Mouse (Mus musculus) hindbrain, embryonic 12.5 days (tissue): ENCODE results near the gene Amigo3. TPM values are rescaled to one million over a fixed set of nuclear protein-coding genes. Genes with fewer than 3 reads are reported as not detected.

Experiments used
- ATAC-seq: fragments of 200-750 bp; cut with Nextera tagmentation; 2 replicates; pipeline ENCODE4 v1.8.0; 2017; ENCODE audit warnings: moderate TSS enrichment; ENCODE audit not compliant: low FRiP score
- H3K27ac ChIP-seq: fragments of 300-500 bp; sonication (generic); 2 replicates; pipeline ENCODE4 v1.5.1; 2016; ENCODE audit warnings: mild to moderate bottlenecking
- H3K27me3 ChIP-seq: fragments of 300-500 bp; sonication (generic); 2 replicates; pipeline ENCODE4 v1.6.1; 2016; ENCODE audit warnings: mild to moderate bottlenecking
- H3K36me3 ChIP-seq: fragments of 300-500 bp; sonication (generic); 2 replicates; pipeline ENCODE4 v1.6.1; 2016; ENCODE audit warnings: mild to moderate bottlenecking
- H3K4me1 ChIP-seq: fragments of 300-500 bp; sonication (generic); 2 replicates; pipeline ENCODE4 v1.6.1; 2016
- H3K4me2 ChIP-seq: fragments of 300-500 bp; sonication (generic); replicated peaks from 2 replicates; pipeline ENCODE4 v1.6.1; 2016; ENCODE audit warnings: mild to moderate bottlenecking
- H3K4me3 ChIP-seq: fragments of 300-500 bp; sonication (generic); 2 replicates; pipeline ENCODE4 v1.5.1; 2016; ENCODE audit warnings: mild to moderate bottlenecking
- H3K9ac ChIP-seq: fragments of 300-500 bp; sonication (generic); 2 replicates; pipeline ENCODE4 v1.6.1; 2016; ENCODE audit warnings: mild to moderate bottlenecking, moderate library complexity
- H3K9me3 ChIP-seq: fragments of 300-500 bp; sonication (generic); replicated peaks from 2 replicates; pipeline ENCODE4 v1.6.1; 2016; ENCODE audit warnings: mild to moderate bottlenecking
- WGBS: fragments of 180-500 bp; shearing (Covaris S2); methylation state at CpG from one replicate; pipeline ENCODE4 v1.1.7; 2016; 5-methylcytosine and 5-hydroxymethylcytosine counted together
- polyA plus RNA-seq: library from polyadenylated mRNA; unstranded; fragments of >200 nt; fragmentation: Nextera tagmentation; extraction: Ambion mirVana; gene quantifications from 2 replicates; pipeline ENCODE4 v1.2.1, GENCODE M21; 2016

Gene Amigo3
- polyA plus RNA-seq, 1 experiment from 2014 or later, result 3.9 TPM

DNA sequence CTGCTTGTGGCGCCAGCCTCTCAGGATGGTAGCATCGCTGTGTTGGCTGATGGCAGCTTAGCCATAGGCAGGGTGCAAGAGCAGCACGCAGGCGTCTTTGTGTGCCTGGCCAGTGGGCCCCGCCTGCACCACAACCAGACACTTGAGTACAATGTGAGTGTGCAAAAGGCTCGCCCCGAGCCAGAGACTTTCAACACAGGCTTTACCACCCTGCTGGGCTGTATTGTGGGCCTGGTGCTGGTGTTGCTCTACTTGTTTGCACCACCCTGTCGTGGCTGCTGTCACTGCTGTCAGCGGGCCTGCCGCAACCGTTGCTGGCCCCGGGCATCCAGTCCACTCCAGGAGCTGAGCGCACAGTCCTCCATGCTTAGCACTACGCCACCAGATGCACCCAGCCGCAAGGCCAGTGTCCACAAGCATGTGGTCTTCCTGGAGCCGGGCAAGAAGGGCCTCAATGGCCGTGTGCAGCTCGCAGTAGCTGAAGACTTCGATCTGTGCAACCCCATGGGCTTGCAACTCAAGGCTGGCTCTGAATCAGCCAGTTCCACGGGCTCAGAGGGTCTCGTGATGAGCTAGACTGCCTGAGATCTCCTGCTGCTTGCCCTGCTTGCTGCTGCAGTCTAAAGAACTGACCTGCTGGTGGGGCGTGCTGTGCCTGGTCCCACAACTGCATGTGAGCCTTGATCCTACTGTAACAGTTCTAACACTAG, 1.5 kb downstream of the Amigo3 start:
- WGBS, result 92% methylated on average over 22 of the region's 22 CpGs
- Histone ChIP-seq H3K4me1 (peaks cover 16% of the 10 kb centered on the region), H3K4me2 (no peak overlapping the region), H3K9ac (no peak overlapping the region), H3K36me3 (peaks cover 82% of the 10 kb centered on the region), H3K27ac (no peak overlapping the region), H3K9me3 (no peaks in the 10 kb centered on the region), H3K27me3 (no peaks in the 10 kb centered on the region), H3K4me3 (no peak overlapping the region)
- no peak for ATAC-seq

DNA sequence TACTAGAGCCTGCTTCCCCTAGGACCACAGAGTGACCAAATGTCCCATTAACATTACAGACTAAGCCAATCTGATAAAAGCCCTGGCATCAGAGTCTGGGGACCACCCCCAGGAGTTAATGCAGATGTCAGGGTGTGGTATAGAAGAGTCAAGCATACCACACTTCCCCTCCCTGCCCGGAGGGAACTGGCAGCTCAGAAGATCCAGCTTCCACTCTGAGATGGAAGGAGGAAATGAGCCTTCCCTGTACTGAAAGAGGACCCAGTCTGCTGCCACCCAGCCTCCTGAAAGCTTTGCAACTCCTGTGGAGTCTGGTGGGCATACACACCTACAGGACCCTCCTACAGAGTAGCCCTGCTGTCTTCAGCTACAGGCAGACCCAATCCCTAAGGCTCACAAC, 2.1 kb downstream of the Amigo3 start:
- Histone ChIP-seq H3K9me3 (no peaks in the 10 kb centered on the region), H3K36me3 (peaks cover 87% of the 10 kb centered on the region), H3K4me1 (peaks cover 10% of the 10 kb centered on the region), H3K27me3 (no peaks in the 10 kb centered on the region), H3K27ac (no peak overlapping the region), H3K4me3 (no peak overlapping the region), H3K4me2 (no peak overlapping the region), H3K9ac (no peak overlapping the region)
- ATAC-seq, result no peak
- WGBS, result 81% methylated on average over 1 of the region's 1 CpGs

GRCm38 (mm10) chr9:108055661-108056237, 2.8 kb downstream of the Amigo3 start:
- no peak overlapping the region for H3K9ac ChIP-seq
- peaks cover 84% of the 10 kb centered on the region for H3K36me3 ChIP-seq
- no peak overlapping the region for H3K4me2 ChIP-seq
- H3K9me3 ChIP-seq, result no peaks in the 10 kb centered on the region
- no peak overlapping the region for H3K27ac ChIP-seq
- H3K4me1 ChIP-seq, result peaks cover 6% of the 10 kb centered on the region; the same call in 1 of the 2 replicates
- H3K4me3 ChIP-seq, result no peak overlapping the region
- no peak for ATAC-seq
- no peaks in the 10 kb centered on the region for H3K27me3 ChIP-seq
- WGBS, result 88% methylated on average over 6 of the region's 6 CpGs

DNA sequence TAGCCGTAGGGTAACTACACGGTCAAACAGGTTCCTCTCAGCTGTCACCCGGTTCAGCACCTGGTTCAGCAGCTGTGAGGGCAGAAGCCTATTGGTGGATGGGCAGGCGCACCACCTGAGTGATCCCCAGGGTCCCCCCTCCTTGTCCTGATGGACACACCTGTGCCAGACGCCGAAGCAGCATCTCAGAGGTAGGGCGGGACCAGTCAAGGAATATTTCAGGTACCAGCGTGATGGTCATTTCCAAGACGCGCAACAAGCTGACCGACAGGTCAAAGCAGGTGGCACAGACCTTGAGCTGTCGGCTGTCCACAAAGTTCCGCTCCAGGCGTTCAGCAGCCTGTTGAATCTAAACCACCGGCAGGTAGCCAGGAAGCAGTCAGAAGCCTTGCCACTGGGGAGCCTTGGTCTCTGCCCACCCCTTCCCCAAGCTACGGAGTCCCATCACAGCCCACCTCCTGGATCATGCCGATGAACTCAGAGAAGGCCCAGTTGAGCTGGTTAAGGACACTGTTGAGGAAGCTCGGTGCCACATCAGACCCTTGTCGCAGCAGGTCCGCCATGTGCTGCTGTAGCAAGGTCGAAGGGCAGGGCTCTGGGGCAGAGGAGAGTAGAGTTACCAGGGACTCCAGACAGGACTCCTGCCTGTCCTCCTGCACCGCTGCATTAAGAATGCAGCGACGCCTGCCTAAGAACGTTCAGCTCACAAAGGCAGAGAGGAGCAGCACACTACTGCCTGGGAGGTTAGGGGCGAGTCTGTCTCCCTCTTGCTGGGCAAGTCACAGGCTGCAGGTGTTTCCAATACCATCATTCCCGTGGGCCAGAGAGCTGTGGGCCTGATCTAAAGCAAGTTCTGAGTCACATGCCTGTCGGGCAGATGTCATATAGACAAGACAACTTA, 3.7 kb downstream of the Amigo3 start:
- Histone ChIP-seq H3K36me3 (peaks cover 77% of the 10 kb centered on the region), H3K4me1 (peaks cover 6% of the 10 kb centered on the region; the same call in 1 of the 2 replicates)
- WGBS, result 75% methylated on average over 28 of the region's 28 CpGs

GRCm38 (mm10) chr9:108057262-108057562, 4.3 kb downstream of the Amigo3 start:
- Histone ChIP-seq H3K4me2 (no peak overlapping the region), H3K36me3 (peaks cover 77% of the 10 kb centered on the region), H3K27ac (no peak overlapping the region), H3K4me3 (no peak overlapping the region), H3K9me3 (no peaks in the 10 kb centered on the region), H3K27me3 (no peaks in the 10 kb centered on the region), H3K9ac (no peak overlapping the region), H3K4me1 (peaks cover 6% of the 10 kb centered on the region; the same call in 1 of the 2 replicates)
- 87% methylated on average over 5 of the region's 5 CpGs for WGBS
- no peak for ATAC-seq

More for the DNA sequence above, 3.7 kb downstream of the Amigo3 start:
- Histone ChIP-seq H3K27me3 (no peaks in the 10 kb centered on the region), H3K27ac (no peak overlapping the region), H3K4me3 (no peak overlapping the region), H3K9ac (no peak overlapping the region), H3K4me2 (no peak overlapping the region), H3K9me3 (no peaks in the 10 kb centered on the region)
- no peak for ATAC-seq

DNA sequence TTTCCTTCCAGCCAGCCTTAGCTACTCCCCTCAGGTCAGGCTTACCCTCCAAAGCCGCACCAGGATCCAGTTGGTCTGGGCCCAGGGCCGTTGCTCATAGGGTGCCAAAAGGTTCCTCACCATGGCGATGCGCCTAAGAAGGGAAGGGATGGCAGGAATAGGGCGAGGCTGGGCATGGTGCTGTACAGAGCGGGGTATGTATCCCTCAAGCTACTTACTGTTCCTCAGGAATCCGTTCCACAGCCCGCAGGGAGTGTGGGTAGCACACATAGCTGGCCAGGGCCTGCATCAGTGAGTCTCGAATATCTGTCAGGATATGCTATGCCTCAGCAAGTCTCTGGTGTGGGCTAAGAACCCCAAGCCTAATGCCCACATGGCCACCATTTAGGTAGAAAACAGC, 5.3 kb downstream of the Amigo3 start:
- H3K27ac ChIP-seq, result no peak overlapping the region
- WGBS, result 96% methylated on average over 9 of the region's 9 CpGs
- no peaks in the 10 kb centered on the region for H3K27me3 ChIP-seq
- H3K9ac ChIP-seq, result no peak overlapping the region; the same call in 1 of the 2 replicates
- no peak for ATAC-seq
- no peak overlapping the region for H3K4me3 ChIP-seq
- no peak overlapping the region for H3K4me2 ChIP-seq
- H3K36me3 ChIP-seq, result peaks cover 86% of the 10 kb centered on the region
- peaks cover 2% of the 10 kb centered on the region; the same call in 1 of the 2 replicates for H3K4me1 ChIP-seq
- H3K9me3 ChIP-seq, result no peaks in the 10 kb centered on the region

- H3K27ac ChIP-seq, result 0 out of 2 replicates have a peak overlapping the region, but pooled peaks have one; percentile 12
- no peaks in the 10 kb centered on the region for H3K4me1 ChIP-seq
- no peak overlapping the region for H3K4me3 ChIP-seq
- H3K36me3 ChIP-seq, result peaks cover 70% of the 10 kb centered on the region
- no peak overlapping the region for H3K9ac ChIP-seq
- WGBS, result 86% methylated on average over 3 of the region's 3 CpGs
- no peaks in the 10 kb centered on the region for H3K9me3 ChIP-seq
- 0 out of 2 replicates have a peak, but pooled peaks have one; percentile 23 for ATAC-seq
- H3K27me3 ChIP-seq, result no peaks in the 10 kb centered on the region
- H3K4me2 ChIP-seq, result no peak overlapping the region
Observed at GRCm38 (mm10) chr9:108062142-108062541, 9.2 kb downstream of the Amigo3 start.

- WGBS, result 87% methylated on average over 12 of the region's 12 CpGs
- Histone ChIP-seq H3K4me1 (no peaks in the 10 kb centered on the region), H3K27me3 (no peaks in the 10 kb centered on the region), H3K9ac (no peak overlapping the region), H3K27ac (no peak overlapping the region), H3K9me3 (no peaks in the 10 kb centered on the region), H3K4me2 (no peak overlapping the region), H3K36me3 (peaks cover 58% of the 10 kb centered on the region), H3K4me3 (no peak overlapping the region)
- ATAC-seq, result no peak
Observed at GRCm38 (mm10) chr9:108063361-108063760, 10.4 kb downstream of the Amigo3 start.

DNA sequence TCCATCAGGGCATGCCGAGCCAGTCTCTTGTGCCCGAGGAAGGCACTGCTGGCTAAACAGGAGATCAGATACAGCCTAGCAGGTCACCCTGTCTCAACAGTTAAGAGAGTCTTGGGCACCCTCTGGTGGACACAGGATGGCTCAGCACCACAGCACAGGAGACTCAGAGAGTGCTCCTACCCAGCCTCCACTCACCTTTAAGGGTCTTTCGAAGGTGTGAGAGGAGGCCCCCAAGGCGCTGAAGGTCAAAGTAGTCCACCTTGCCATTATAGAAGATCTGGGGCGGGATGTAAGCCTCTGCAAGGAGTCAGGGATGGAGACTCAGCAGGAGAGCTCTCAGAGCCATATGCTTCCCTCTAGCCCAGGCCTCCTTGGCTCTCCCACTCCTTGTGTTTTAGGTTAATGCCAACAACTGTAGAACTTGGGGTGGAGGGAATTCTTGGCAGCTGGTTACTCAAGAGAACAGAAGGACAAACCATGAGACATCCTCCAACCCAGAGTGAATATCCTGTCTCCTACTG, 12.6 kb downstream of the Amigo3 start:
- no peak for ATAC-seq
- no peaks in the 10 kb centered on the region for H3K9me3 ChIP-seq

DNA sequence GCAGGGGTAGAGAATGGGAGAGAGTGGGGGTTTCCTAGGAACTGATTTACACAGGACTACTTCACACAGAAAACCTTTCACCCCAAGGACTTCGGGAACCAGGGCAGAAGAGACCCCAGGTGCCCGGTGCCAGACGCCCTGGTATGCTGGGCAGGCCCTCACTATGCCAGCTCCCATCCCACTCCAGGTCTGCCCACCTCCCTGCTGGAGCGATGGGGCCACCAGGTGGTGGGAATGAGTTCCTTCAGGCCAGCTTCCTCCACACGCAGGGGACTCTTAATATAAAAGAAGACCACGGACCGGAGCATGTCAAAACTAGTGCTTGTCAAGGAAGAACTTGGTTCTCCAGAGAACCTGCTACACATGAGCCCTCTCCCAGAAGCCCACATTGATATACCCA, 14.2 kb downstream of the Amigo3 start:
- Histone ChIP-seq H3K9me3 (no peaks in the 10 kb centered on the region), H3K9ac (no peak overlapping the region), H3K36me3 (peaks cover 51% of the 10 kb centered on the region), H3K27ac (no peak overlapping the region), H3K4me3 (no peak overlapping the region), H3K27me3 (no peaks in the 10 kb centered on the region), H3K4me2 (no peak overlapping the region), H3K4me1 (no peaks in the 10 kb centered on the region)
- 83% methylated on average over 7 of the region's 7 CpGs for WGBS
- ATAC-seq, result no peak

More for the DNA sequence above, 12.6 kb downstream of the Amigo3 start:
- H3K27me3 ChIP-seq, result no peaks in the 10 kb centered on the region
- no peak overlapping the region for H3K4me3 ChIP-seq
- H3K36me3 ChIP-seq, result peaks cover 48% of the 10 kb centered on the region
- WGBS, result 50% methylated on average over 5 of the region's 5 CpGs
- no peak overlapping the region for H3K4me2 ChIP-seq
- no peaks in the 10 kb centered on the region for H3K4me1 ChIP-seq
- H3K9ac ChIP-seq, result no peak overlapping the region
- H3K27ac ChIP-seq, result no peak overlapping the region

- H3K9ac ChIP-seq, result no peak overlapping the region; the same call in 1 of the 2 replicates
- H3K36me3 ChIP-seq, result peaks cover 47% of the 10 kb centered on the region
- peak; percentile 42 for ATAC-seq
Observed at GRCm38 (mm10) chr9:108067900-108068299, 14.9 kb downstream of the Amigo3 start.

GRCm38 (mm10) chr9:108069007-108069406, 16.0 kb downstream of the Amigo3 start:
- H3K4me1 ChIP-seq, result no peaks in the 10 kb centered on the region
- no peaks in the 10 kb centered on the region for H3K27me3 ChIP-seq
- H3K9ac ChIP-seq, result no peak overlapping the region
- no peak overlapping the region for H3K4me3 ChIP-seq
- 93% methylated on average over 9 of the region's 9 CpGs for WGBS
- H3K9me3 ChIP-seq, result no peaks in the 10 kb centered on the region
- H3K36me3 ChIP-seq, result peaks cover 39% of the 10 kb centered on the region
- H3K4me2 ChIP-seq, result no peak overlapping the region
- ATAC-seq, result no peak
- no peak overlapping the region for H3K27ac ChIP-seq

More at GRCm38 (mm10) chr9:108067900-108068299, 14.9 kb downstream of the Amigo3 start:
- Histone ChIP-seq H3K4me3 (no peak overlapping the region), H3K4me1 (no peaks in the 10 kb centered on the region), H3K27me3 (no peaks in the 10 kb centered on the region), H3K27ac (no peak overlapping the region), H3K9me3 (no peaks in the 10 kb centered on the region), H3K4me2 (no peak overlapping the region)
- 24% methylated on average over 8 of the region's 8 CpGs for WGBS
